Mouse (Mus musculus): Measurements from ENCODE around the gene Ndufv2.

Gene Ndufv2

GRCm38 (mm10) chr17:66101380-66102330, at the start of gene Ndufv2:
Gene Ndufv2 (minus strand): TSS chr17:66101559.
- Histone ChIP-seq H3K9me3 (ENCODE audit: low read length) (no peaks in the 10 kb centered on the region), H3K4me1 (replicated peaks; ENCODE audit: low read depth, low read length) (peaks cover 68% of the 10 kb centered on the region), H3K27me3 (ENCODE audit: insufficient read depth, low read length) (no peaks in the 10 kb centered on the region), H3K4me3 (replicated peaks; ENCODE audit: low read length) (peak within 1 kb of the TSS; percentile 98), H3K36me3 (ENCODE audit: insufficient read depth, low read length) (peaks cover 17% of the 10 kb centered on the region)
- TF ChIP-seq CTCF (conservative IDR thresholded peaks at IDR 0.05; ENCODE audit: low read length), result peak; percentile 97
- no peak for TF ChIP-seq POU5F1 (IDR thresholded peaks at IDR 0.05; ENCODE audit: borderline replicate concordance, low read length)
- no peak for TF ChIP-seq NANOG (IDR thresholded peaks at IDR 0.05; ENCODE audit: borderline replicate concordance, low read length)

- Histone ChIP-seq H3K4me3 (replicated peaks; ENCODE audit: low read length) (no peak overlapping the region), H3K9me3 (ENCODE audit: low read length) (no peaks in the 10 kb centered on the region; the same call in 1 of the 2 replicates), H3K4me1 (replicated peaks; ENCODE audit: low read depth, low read length) (peaks cover 30% of the 10 kb centered on the region), H3K27me3 (ENCODE audit: insufficient read depth, low read length) (no peaks in the 10 kb centered on the region), H3K36me3 (ENCODE audit: insufficient read depth, low read length) (peaks cover 99% of the 10 kb centered on the region)
- TF ChIP-seq CTCF (conservative IDR thresholded peaks at IDR 0.05; ENCODE audit: low read length) (peak; percentile 95), NANOG (IDR thresholded peaks at IDR 0.05; ENCODE audit: borderline replicate concordance, low read length) (no peak)
Observed at GRCm38 (mm10) chr17:66131212-66131611, 29.9 kb upstream of the Ndufv2 start.

DNA sequence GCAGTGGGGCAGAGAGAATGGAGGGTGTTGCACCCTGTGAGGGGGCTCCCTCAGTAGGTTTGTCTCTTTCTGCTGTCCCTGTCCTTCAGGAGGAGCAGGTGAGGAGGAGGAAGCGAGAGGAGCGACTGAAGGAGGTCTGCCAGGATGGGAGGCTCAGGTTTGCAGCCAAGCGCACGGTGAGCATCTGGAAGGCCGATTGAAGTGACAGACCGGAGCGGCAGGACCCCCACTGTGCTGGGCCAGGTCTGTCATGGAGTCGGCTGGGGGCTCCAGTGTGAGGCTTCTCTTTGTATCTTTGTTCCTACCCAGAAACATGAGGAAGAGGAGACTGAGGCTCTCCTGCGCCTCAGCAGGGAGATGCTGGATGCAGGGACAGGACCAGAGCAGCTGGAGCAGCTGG, 29.0 kb upstream of the Ndufv2 start:
- no peaks in the 10 kb centered on the region; the same call in 1 of the 2 replicates for H3K9me3 ChIP-seq (ENCODE audit: low read length)
- no peaks in the 10 kb centered on the region for H3K27me3 ChIP-seq (ENCODE audit: insufficient read depth, low read length)
- H3K4me3 ChIP-seq (replicated peaks; ENCODE audit: low read length), result no peak overlapping the region
- TF ChIP-seq CTCF (conservative IDR thresholded peaks at IDR 0.05; ENCODE audit: low read length), result no peak
- TF ChIP-seq NANOG (IDR thresholded peaks at IDR 0.05; ENCODE audit: borderline replicate concordance, low read length), result no peak
- TF ChIP-seq POU5F1 (IDR thresholded peaks at IDR 0.05; ENCODE audit: borderline replicate concordance, low read length), result no peak
- peaks cover 94% of the 10 kb centered on the region for H3K36me3 ChIP-seq (ENCODE audit: insufficient read depth, low read length)
- H3K4me1 ChIP-seq (replicated peaks; ENCODE audit: low read depth, low read length), result peaks cover 30% of the 10 kb centered on the region

GRCm38 (mm10) chr17:66125211-66125610, 23.9 kb upstream of the Ndufv2 start:
- no peak for TF ChIP-seq NANOG (IDR thresholded peaks at IDR 0.05; ENCODE audit: borderline replicate concordance, low read length)
- no peak for TF ChIP-seq CTCF (conservative IDR thresholded peaks at IDR 0.05; ENCODE audit: low read length)
- no peak for TF ChIP-seq POU5F1 (IDR thresholded peaks at IDR 0.05; ENCODE audit: borderline replicate concordance, low read length)
- H3K36me3 ChIP-seq (ENCODE audit: insufficient read depth, low read length), result peaks cover 49% of the 10 kb centered on the region
- no peaks in the 10 kb centered on the region; the same call in 1 of the 2 replicates for H3K9me3 ChIP-seq (ENCODE audit: low read length)
- no peaks in the 10 kb centered on the region for H3K27me3 ChIP-seq (ENCODE audit: insufficient read depth, low read length)
- peaks cover 36% of the 10 kb centered on the region for H3K4me1 ChIP-seq (replicated peaks; ENCODE audit: low read depth, low read length)
- H3K4me3 ChIP-seq (replicated peaks; ENCODE audit: low read length), result peak overlapping the region; percentile 95; the same call in 1 of the 2 replicates

DNA sequence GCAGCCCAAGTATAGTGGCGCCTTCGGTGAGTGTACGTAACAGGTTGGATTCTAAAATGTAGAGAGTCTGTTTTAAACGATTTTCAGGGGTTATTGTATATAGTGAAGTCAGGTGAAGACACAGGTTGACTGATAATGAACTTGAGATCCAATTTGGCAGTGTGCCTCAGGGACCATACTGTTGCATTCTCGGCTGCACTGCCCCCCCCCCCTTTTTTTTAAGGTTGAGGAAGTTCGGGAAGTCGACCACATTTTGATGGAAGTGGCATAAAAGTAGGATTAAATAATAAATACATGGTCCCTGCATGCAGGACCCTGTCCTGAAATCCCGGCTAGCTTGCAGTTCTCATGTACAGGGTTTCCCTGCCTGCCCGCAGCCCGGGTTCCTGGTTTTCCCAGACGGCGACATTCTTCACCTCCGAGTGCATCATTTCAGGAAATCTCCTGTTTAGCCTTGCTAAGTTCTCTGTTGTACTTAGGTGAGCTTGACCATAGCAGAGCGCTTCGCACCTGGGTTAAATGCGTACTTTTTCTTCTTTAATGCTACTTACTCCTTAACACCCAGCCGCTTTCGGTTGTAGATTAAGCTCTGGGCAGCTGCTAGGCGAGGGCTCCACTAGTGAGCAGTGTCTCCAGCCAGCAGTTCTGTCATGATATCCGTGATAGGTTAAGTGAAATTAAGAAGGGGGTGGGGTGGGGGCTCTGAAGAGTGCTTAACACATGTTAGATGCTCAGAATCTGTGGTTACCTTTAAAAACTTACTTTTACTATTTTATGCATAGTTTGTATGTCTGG, 22.7 kb upstream of the Ndufv2 start:
- peak overlapping the region; percentile 95 for H3K4me3 ChIP-seq (replicated peaks; ENCODE audit: low read length)
- H3K9me3 ChIP-seq (ENCODE audit: low read length), result no peaks in the 10 kb centered on the region; the same call in 1 of the 2 replicates
- H3K36me3 ChIP-seq (ENCODE audit: insufficient read depth, low read length), result peaks cover 47% of the 10 kb centered on the region
- TF ChIP-seq CTCF (conservative IDR thresholded peaks at IDR 0.05; ENCODE audit: low read length) (no peak), POU5F1 (IDR thresholded peaks at IDR 0.05; ENCODE audit: borderline replicate concordance, low read length) (no peak), NANOG (IDR thresholded peaks at IDR 0.05; ENCODE audit: borderline replicate concordance, low read length) (no peak)
- H3K4me1 ChIP-seq (replicated peaks; ENCODE audit: low read depth, low read length), result peaks cover 38% of the 10 kb centered on the region
- no peaks in the 10 kb centered on the region for H3K27me3 ChIP-seq (ENCODE audit: insufficient read depth, low read length)

GRCm38 (mm10) chr17:66123066-66123815, 21.9 kb upstream of the Ndufv2 start, which contains the start of gene Ddx11:
Gene Ddx11 (plus strand): TSS chr17:66123520.
- H3K4me3 ChIP-seq (replicated peaks; ENCODE audit: low read length), result peak within 1 kb of the TSS; percentile 95
- TF ChIP-seq NANOG (IDR thresholded peaks at IDR 0.05; ENCODE audit: borderline replicate concordance, low read length), result no peak
- no peak for TF ChIP-seq CTCF (conservative IDR thresholded peaks at IDR 0.05; ENCODE audit: low read length)
- TF ChIP-seq POU5F1 (IDR thresholded peaks at IDR 0.05; ENCODE audit: borderline replicate concordance, low read length), result no peak
- no peaks in the 10 kb centered on the region; the same call in 1 of the 2 replicates for H3K9me3 ChIP-seq (ENCODE audit: low read length)

GRCm38 (mm10) chr17:66120701-66121100, 19.3 kb upstream of the Ndufv2 start:
- no peaks in the 10 kb centered on the region for H3K9me3 ChIP-seq (ENCODE audit: low read length)
- no peak for TF ChIP-seq CTCF (conservative IDR thresholded peaks at IDR 0.05; ENCODE audit: low read length)
- no peak for TF ChIP-seq POU5F1 (IDR thresholded peaks at IDR 0.05; ENCODE audit: borderline replicate concordance, low read length)
- TF ChIP-seq NANOG (IDR thresholded peaks at IDR 0.05; ENCODE audit: borderline replicate concordance, low read length), result no peak
- H3K4me1 ChIP-seq (replicated peaks; ENCODE audit: low read depth, low read length), result peaks cover 32% of the 10 kb centered on the region
- H3K27me3 ChIP-seq (ENCODE audit: insufficient read depth, low read length), result no peaks in the 10 kb centered on the region
- no peak overlapping the region for H3K4me3 ChIP-seq (replicated peaks; ENCODE audit: low read length)
- H3K36me3 ChIP-seq (ENCODE audit: insufficient read depth, low read length), result peaks cover 50% of the 10 kb centered on the region

More at GRCm38 (mm10) chr17:66123066-66123815, 21.9 kb upstream of the Ndufv2 start, which contains the start of gene Ddx11:
- Histone ChIP-seq H3K4me1 (replicated peaks; ENCODE audit: low read depth, low read length) (peaks cover 37% of the 10 kb centered on the region), H3K36me3 (ENCODE audit: insufficient read depth, low read length) (peaks cover 47% of the 10 kb centered on the region), H3K27me3 (ENCODE audit: insufficient read depth, low read length) (no peaks in the 10 kb centered on the region)
